ENCODE assay signal across 10 mouse cellular contexts in genomic region chr12:80982326-80982725, GRCm38 (mm10). TPM values are rescaled to one million over a fixed set of nuclear protein-coding genes. Genes with fewer than 3 reads are reported as not detected.
DNase-seq lines count a peak whose midpoint lies in the region; ATAC-seq and TF ChIP-seq lines count a peak whose summit lies in the region.
"Had no signal": no experiment of that assay in that cellular context is flagged by ENCODE, and none has a peak within 500 bp of the region (broad histone marks: within the 10 kb centered on the region; RNA-seq: fewer than 3 reads in every experiment).

No protein-coding gene starts in this region.

- ATAC-seq in hindbrain, embryonic 13.5 days (ENCODE audit: low FRiP score): no peak
- ATAC-seq in midbrain, postnatal 0 days (ENCODE audit: low FRiP score): no peak

- H3K4me3 ChIP-seq in hindbrain, embryonic 10.5 days: no peak overlapping the region
- H3K4me3 ChIP-seq in hindbrain, embryonic 13.5 days: no peak overlapping the region
- H3K4me3 ChIP-seq in midbrain, postnatal 0 days (ENCODE audit: low read depth, low read length): no peak overlapping the region
- H3K4me3 ChIP-seq: embryonic facial prominence, embryonic 15.5 days; neural tube, embryonic 13.5 days had no signal

- peak; percentile 99 for TF ChIP-seq CTCF in midbrain, postnatal 0 days (IDR thresholded peaks at IDR 0.05)

- no peaks in the 10 kb centered on the region; the same call in 1 of the 2 replicates for H3K27me3 ChIP-seq in hindbrain, embryonic 10.5 days (ENCODE audit: insufficient read depth, poor library complexity, severe bottlenecking)
- no peaks in the 10 kb centered on the region; the same call in 1 of the 2 replicates for H3K27me3 ChIP-seq in hindbrain, embryonic 13.5 days
- no peaks in the 10 kb centered on the region for H3K27me3 ChIP-seq in midbrain, postnatal 0 days (ENCODE audit: insufficient read depth, low read length)
- H3K27me3 ChIP-seq: embryonic facial prominence, embryonic 15.5 days; neural tube, embryonic 13.5 days had no signal

- no peaks in the 10 kb centered on the region for H3K36me3 ChIP-seq in hindbrain, embryonic 10.5 days
- H3K36me3 ChIP-seq in hindbrain, embryonic 13.5 days: no peaks in the 10 kb centered on the region
- H3K36me3 ChIP-seq in midbrain, postnatal 0 days (ENCODE audit: insufficient read depth, low read length): no peaks in the 10 kb centered on the region
- H3K36me3 ChIP-seq: embryonic facial prominence, embryonic 15.5 days; neural tube, embryonic 13.5 days had no signal

- DNase-seq in hindbrain, embryonic 10.5 days (ENCODE audit: low spot score): peak; percentile 82
- DNase-seq in adipocyte (ENCODE audit: low spot score): peak; percentile 70
- DNase-seq in cerebellum, postnatal 36 days: peak; percentile 74 to 83
- DNase-seq in heart, adult 8-10 months (ENCODE audit: low spot score): peak; percentile 67
- peak; percentile 39 for DNase-seq in left cerebral cortex, adult 11 months (ENCODE audit: low spot score)
- DNase-seq in midbrain, postnatal 0 days (ENCODE audit: low spot score): peak; percentile 72
- peak; percentile 89 for DNase-seq in testis, postnatal 10 days (ENCODE audit: low spot score)

- no peaks in the 10 kb centered on the region for H3K9me3 ChIP-seq in hindbrain, embryonic 10.5 days
- H3K9me3 ChIP-seq in hindbrain, embryonic 13.5 days: no peaks in the 10 kb centered on the region
- no peaks in the 10 kb centered on the region for H3K9me3 ChIP-seq in midbrain, postnatal 0 days (ENCODE audit: low read length)
- H3K9me3 ChIP-seq: embryonic facial prominence, embryonic 15.5 days; neural tube, embryonic 13.5 days had no signal

- WGBS in hindbrain, embryonic 10.5 days: 1% methylated on average over 7 of the region's 7 CpGs
- under 1% methylated on average over 7 of the region's 7 CpGs for WGBS in hindbrain, embryonic 13.5 days
- WGBS in midbrain, postnatal 0 days: 2% methylated on average over 7 of the region's 7 CpGs

- H3K27ac ChIP-seq in hindbrain, embryonic 10.5 days: no peak overlapping the region
- H3K27ac ChIP-seq in hindbrain, embryonic 13.5 days: no peak overlapping the region
- no peak overlapping the region for H3K27ac ChIP-seq in midbrain, postnatal 0 days (ENCODE audit: low read depth, low read length)
- H3K27ac ChIP-seq: embryonic facial prominence, embryonic 15.5 days; neural tube, embryonic 13.5 days had no signal

- H3K4me1 ChIP-seq in hindbrain, embryonic 10.5 days (replicated peaks): no peaks in the 10 kb centered on the region
- no peaks in the 10 kb centered on the region for H3K4me1 ChIP-seq in hindbrain, embryonic 13.5 days (replicated peaks)
- no peaks in the 10 kb centered on the region for H3K4me1 ChIP-seq in midbrain, postnatal 0 days (ENCODE audit: insufficient read depth, low read length)
- H3K4me1 ChIP-seq: embryonic facial prominence, embryonic 15.5 days; neural tube, embryonic 13.5 days had no signal

- H3K9ac ChIP-seq in hindbrain, embryonic 13.5 days: no peak overlapping the region
- no peak overlapping the region for H3K9ac ChIP-seq in midbrain, postnatal 0 days (replicated peaks; ENCODE audit: low read length, poor library complexity, severe bottlenecking)
- H3K9ac ChIP-seq: embryonic facial prominence, embryonic 15.5 days; neural tube, embryonic 13.5 days had no signal

- H3K4me2 ChIP-seq in hindbrain, embryonic 13.5 days: no peak overlapping the region
- no peak overlapping the region for H3K4me2 ChIP-seq in midbrain, postnatal 0 days (ENCODE audit: low read depth, low read length, poor library complexity, severe bottlenecking)
- H3K4me2 ChIP-seq: embryonic facial prominence, embryonic 15.5 days; neural tube, embryonic 13.5 days had no signal

RNA-seq across cellular contexts. Expression of gene Slc10a1, which starts 13.8 kb away (rescaled TPM):
- 0.26 and 0.36 TPM in 2 replicates for polyA plus RNA-seq in hindbrain, embryonic 10.5 days (2016; fragmentation: Nextera tagmentation; extraction: Ambion mirVana)
- polyA plus RNA-seq in hindbrain, embryonic 13.5 days (2015; fragmentation: Nextera tagmentation; extraction: Ambion mirVana): 0.21 and 0.76 TPM in 2 replicates
- not detected for total RNA-seq in heart, adult 8-10 months (2022)
- total RNA-seq in midbrain, postnatal 0 days (2014; rRNA removed): not detected in 2 replicates
- 0.12 TPM in 1 of 2 replicates, not detected in the other for polyA plus RNA-seq in midbrain, postnatal 0 days (2015; fragmentation: Nextera tagmentation; extraction: Ambion mirVana)

RNA-seq across cellular contexts. Expression of gene Srsf5, which starts 37.0 kb away (rescaled TPM):
- polyA plus RNA-seq in hindbrain, embryonic 10.5 days (2016; fragmentation: Nextera tagmentation; extraction: Ambion mirVana): 403 and 492 TPM in 2 replicates
- 479 and 495 TPM in 2 replicates for polyA plus RNA-seq in hindbrain, embryonic 13.5 days (2015; fragmentation: Nextera tagmentation; extraction: Ambion mirVana)
- 100 to 1,000 TPM in 2 of 4 experiments, 10 to 100 TPM in 2; 63.1 to 209 (median 139) TPM for total RNA-seq in heart, adult 8-10 months (2022)
- total RNA-seq in midbrain, postnatal 0 days (2014; rRNA removed): 252 and 341 TPM in 2 replicates
- polyA plus RNA-seq in midbrain, postnatal 0 days (2015; fragmentation: Nextera tagmentation; extraction: Ambion mirVana): 422 and 475 TPM in 2 replicates

RNA-seq across cellular contexts. Expression of gene Smoc1, which starts 44.3 kb away (rescaled TPM):
- 21.1 and 35.2 TPM in 2 replicates for polyA plus RNA-seq in hindbrain, embryonic 10.5 days (2016; fragmentation: Nextera tagmentation; extraction: Ambion mirVana)
- 20.5 and 21.4 TPM in 2 replicates for polyA plus RNA-seq in hindbrain, embryonic 13.5 days (2015; fragmentation: Nextera tagmentation; extraction: Ambion mirVana)
- total RNA-seq in heart, adult 8-10 months (2022): 1 to 10 TPM; 5.1 to 6.7 (median 5.6) TPM
- 28.7 and 32.0 TPM in 2 replicates for total RNA-seq in midbrain, postnatal 0 days (2014; rRNA removed)
- 24.5 and 26.6 TPM in 2 replicates for polyA plus RNA-seq in midbrain, postnatal 0 days (2015; fragmentation: Nextera tagmentation; extraction: Ambion mirVana)

Comparison
In these comparisons a context has a peak if more than half of its experiments do, and no peak if none do; other contexts are left out.
1. DNase-seq: peak in every context shown above with its lines; median percentile 89 in testis, postnatal 10 days; 82 in hindbrain, embryonic 10.5 days; 78 in cerebellum, postnatal 36 days; 72 in midbrain, postnatal 0 days; 70 in adipocyte; 67 in heart, adult 8-10 months; 39 in left cerebral cortex, adult 11 months.